In genomic region chr5:36737765-36738164, GRCm38 (mm10) we compare ENCODE assay signal across 20 mouse cellular contexts. TPM values are rescaled to one million over a fixed set of nuclear protein-coding genes. Genes with fewer than 3 reads are reported as not detected.
DNase-seq lines count a peak whose midpoint lies in the region; ATAC-seq and TF ChIP-seq lines count a peak whose summit lies in the region.
"Had no signal": no experiment of that assay in that cellular context is flagged by ENCODE, and none has a peak within 500 bp of the region (broad histone marks: within the 10 kb centered on the region; RNA-seq: fewer than 3 reads in every experiment).

No protein-coding gene starts in this region.

- no peak for TF ChIP-seq POLR2A in myocyte (IDR thresholded peaks at IDR 0.05; ENCODE audit: insufficient read length, low read depth)

- H3K4me3 ChIP-seq in heart, embryonic 10.5 days: no peak overlapping the region
- no peak overlapping the region for H3K4me3 ChIP-seq in heart, embryonic 11.5 days (ENCODE audit: low read depth, low read length)
- no peak overlapping the region for H3K4me3 ChIP-seq in liver, embryonic 14.5 days (ENCODE audit: insufficient read depth in 1 of 2, low read depth in 2 of 2, low read length in 2 of 2)
- no peak overlapping the region for H3K4me3 ChIP-seq in liver, postnatal 0 days (ENCODE audit: low read depth, low read length)
- no peak overlapping the region for H3K4me3 ChIP-seq in myocyte
- H3K4me3 ChIP-seq: embryonic facial prominence, embryonic 15.5 days; forebrain, embryonic 15.5 days; kidney, embryonic 15.5 days; left cerebral cortex, adult 2 months; lung, embryonic 15.5 days had no signal

- TF ChIP-seq CTCF in liver, embryonic 14.5 days (IDR thresholded peaks at IDR 0.05; ENCODE audit: low read depth): no peak
- no peak for TF ChIP-seq CTCF in liver, postnatal 0 days (IDR thresholded peaks at IDR 0.05; ENCODE audit: low read depth)

- no peak overlapping the region for H3K9ac ChIP-seq in heart, embryonic 11.5 days (ENCODE audit: low read depth, low read length)
- H3K9ac ChIP-seq in liver, embryonic 14.5 days (replicated peaks): peak overlapping the region; percentile 50
- H3K9ac ChIP-seq in liver, postnatal 0 days (replicated peaks): no peak overlapping the region
- H3K9ac ChIP-seq: embryonic facial prominence, embryonic 15.5 days; forebrain, embryonic 15.5 days; kidney, embryonic 15.5 days; lung, embryonic 15.5 days had no signal

- 63% methylated on average over 4 of the region's 4 CpGs for WGBS in heart, embryonic 10.5 days
- 57% methylated on average over 4 of the region's 4 CpGs for WGBS in heart, embryonic 11.5 days (ENCODE audit: insufficient replicate concordance)
- 60% methylated on average over 4 of the region's 4 CpGs for WGBS in liver, embryonic 14.5 days (ENCODE audit: insufficient replicate concordance)
- 70% methylated on average over 4 of the region's 4 CpGs for WGBS in liver, postnatal 0 days (ENCODE audit: insufficient replicate concordance)

- ATAC-seq in heart, embryonic 11.5 days (replicated peaks; ENCODE audit: insufficient number of reproducible peaks, low FRiP score, low TSS enrichment): no peak
- no peak for ATAC-seq in liver, embryonic 14.5 days (ENCODE audit: insufficient read depth)
- no peak for ATAC-seq in liver, postnatal 0 days
- ATAC-seq: forebrain, embryonic 15.5 days; intestine, postnatal 0 days had no signal

- 0 out of 2 replicates have a peak overlapping the region, but pooled peaks have one; percentile 6 for H3K27ac ChIP-seq in heart, embryonic 10.5 days
- no peak overlapping the region for H3K27ac ChIP-seq in heart, embryonic 11.5 days (ENCODE audit: low read depth, low read length)
- H3K27ac ChIP-seq in liver, embryonic 14.5 days: peak overlapping the region; percentile 63
- H3K27ac ChIP-seq in liver, postnatal 0 days (ENCODE audit: low read depth): no peak overlapping the region
- H3K27ac ChIP-seq: embryonic facial prominence, embryonic 15.5 days; forebrain, embryonic 15.5 days; kidney, embryonic 15.5 days; left cerebral cortex, adult 2 months; lung, embryonic 15.5 days had no signal

- DNase-seq in heart, embryonic 10.5 days (ENCODE audit: low spot score): no peak
- DNase-seq in liver, embryonic 14.5 days (ENCODE audit: low read depth in 3 of 3, low spot score in 3 of 3): no peak
- DNase-seq in liver, postnatal 0 days: no peak
- peak; percentile 60 for DNase-seq in R1 (ENCODE audit: low read depth, low spot score)
- no peak for DNase-seq in right cerebral cortex, postnatal 36 days (ENCODE audit: low spot score in 2 of 2)
- DNase-seq: adrenal gland, adult 2 months; gastrocnemius, postnatal 25 days; kidney, postnatal 4 days; layer of hippocampus, adult 9-11 months; lung, postnatal 36 days; thymus, adult 18-20 months; thymus, postnatal 36 days had no signal

- H3K27me3 ChIP-seq in heart, embryonic 10.5 days (ENCODE audit: insufficient read depth, poor library complexity, severe bottlenecking): no peaks in the 10 kb centered on the region
- no peaks in the 10 kb centered on the region for H3K27me3 ChIP-seq in heart, embryonic 11.5 days (ENCODE audit: control insufficient read depth, insufficient read depth, low read length)
- no peaks in the 10 kb centered on the region for H3K27me3 ChIP-seq in liver, embryonic 14.5 days (ENCODE audit: control insufficient read depth, insufficient read depth, low read length)
- H3K27me3 ChIP-seq in liver, postnatal 0 days (ENCODE audit: insufficient read depth, low read length): no peaks in the 10 kb centered on the region
- no peaks in the 10 kb centered on the region for H3K27me3 ChIP-seq in myocyte (ENCODE audit: control insufficient read depth, insufficient read depth, insufficient read length)
- H3K27me3 ChIP-seq: embryonic facial prominence, embryonic 15.5 days; forebrain, embryonic 15.5 days; kidney, embryonic 15.5 days had no signal

- no peak overlapping the region for H3ac ChIP-seq in myocyte (ENCODE audit: control insufficient read depth, insufficient read length)

- H3K9me3 ChIP-seq in heart, embryonic 10.5 days: no peaks in the 10 kb centered on the region
- no peaks in the 10 kb centered on the region for H3K9me3 ChIP-seq in heart, embryonic 11.5 days (replicated peaks; ENCODE audit: control insufficient read depth, low read length)
- H3K9me3 ChIP-seq in liver, embryonic 14.5 days (ENCODE audit: control insufficient read depth, low read length): no peaks in the 10 kb centered on the region
- H3K9me3 ChIP-seq in liver, postnatal 0 days (ENCODE audit: low read length): no peaks in the 10 kb centered on the region
- H3K9me3 ChIP-seq: embryonic facial prominence, embryonic 15.5 days; forebrain, embryonic 15.5 days; kidney, embryonic 15.5 days; lung, embryonic 15.5 days had no signal

- no peaks in the 10 kb centered on the region for H3K79me2 ChIP-seq in myocyte (ENCODE audit: control insufficient read depth, insufficient read depth)

- H3K4me1 ChIP-seq in heart, embryonic 10.5 days: peaks cover 30% of the 10 kb centered on the region
- peaks cover 19% of the 10 kb centered on the region for H3K4me1 ChIP-seq in heart, embryonic 11.5 days (ENCODE audit: control insufficient read depth, insufficient read depth, low read length)
- peaks cover 60 to 67% of the 10 kb centered on the region in 2 experiments for H3K4me1 ChIP-seq in liver, embryonic 14.5 days (replicated peaks; ENCODE audit: control insufficient read depth in 2 of 2, insufficient read depth in 2 of 2, low read length in 1 of 2)
- H3K4me1 ChIP-seq in liver, postnatal 0 days (ENCODE audit: insufficient read depth): peaks cover 32% of the 10 kb centered on the region
- H3K4me1 ChIP-seq: embryonic facial prominence, embryonic 15.5 days; forebrain, embryonic 15.5 days; lung, embryonic 15.5 days had no signal

- no peaks in the 10 kb centered on the region for H3K36me3 ChIP-seq in heart, embryonic 10.5 days
- no peaks in the 10 kb centered on the region for H3K36me3 ChIP-seq in heart, embryonic 11.5 days (ENCODE audit: control insufficient read depth, insufficient read depth, low read length)
- H3K36me3 ChIP-seq in liver, embryonic 14.5 days (replicated peaks; ENCODE audit: control insufficient read depth, insufficient read depth, low read depth): no peaks in the 10 kb centered on the region
- H3K36me3 ChIP-seq in liver, postnatal 0 days (replicated peaks; ENCODE audit: insufficient read depth, low read length): no peaks in the 10 kb centered on the region
- no peaks in the 10 kb centered on the region for H3K36me3 ChIP-seq in myocyte (ENCODE audit: control insufficient read depth, insufficient read depth)
- H3K36me3 ChIP-seq: embryonic facial prominence, embryonic 15.5 days; forebrain, embryonic 15.5 days; kidney, embryonic 15.5 days; lung, embryonic 15.5 days had no signal

- TF ChIP-seq EP300 in liver, embryonic 14.5 days (IDR thresholded peaks at IDR 0.05; ENCODE audit: low read depth): no peak
- TF ChIP-seq EP300 in liver, postnatal 0 days (IDR thresholded peaks at IDR 0.05; ENCODE audit: low read depth): no peak

- H3K4me2 ChIP-seq in heart, embryonic 11.5 days: no peak overlapping the region
- peak overlapping the region; percentile 31 for H3K4me2 ChIP-seq in liver, embryonic 14.5 days (ENCODE audit: low read depth)
- H3K4me2 ChIP-seq in liver, postnatal 0 days (ENCODE audit: low read depth, low read length): no peak overlapping the region
- H3K4me2 ChIP-seq in myocyte (ENCODE audit: low read depth): no peak overlapping the region
- H3K4me2 ChIP-seq: embryonic facial prominence, embryonic 15.5 days; forebrain, embryonic 15.5 days; kidney, embryonic 15.5 days; lung, embryonic 15.5 days had no signal

TF ChIP-seq in myocyte, 11 proteins besides CTCF, POLR2A, EP300 and RAD21:
- TF ChIP-seq MAX (IDR thresholded peaks at IDR 0.05; ENCODE audit: low read depth) (no peak), E2F4 (IDR thresholded peaks at IDR 0.05; ENCODE audit: insufficient read depth) (no peak), CEBPB (IDR thresholded peaks at IDR 0.05; ENCODE audit: insufficient read depth, poor library complexity, severe bottlenecking) (no peak), REST (IDR thresholded peaks at IDR 0.05; ENCODE audit: insufficient read depth, insufficient read length) (peak; percentile 56), MYOD1 (IDR thresholded peaks at IDR 0.05; ENCODE audit: control insufficient read depth in 1 of 3, insufficient read length in 2 of 3, low read depth in 2 of 3) (no peak), POLR2AphosphoS2 (IDR thresholded peaks at IDR 0.05; ENCODE audit: insufficient read length, low read depth) (no peak)

RNA-seq across cellular contexts. Expression of gene Bloc1s4, which starts 10.7 kb away (rescaled TPM):
- 19.5 and 27.1 TPM in 2 replicates for polyA plus RNA-seq in heart, embryonic 10.5 days (2016; fragmentation: Nextera tagmentation; extraction: Ambion mirVana)
- 20.0 and 20.1 TPM in 2 replicates for polyA plus RNA-seq in heart, embryonic 11.5 days (2014; fragmentation: Nextera tagmentation; extraction: Ambion mirVana)
- 10.6 and 10.9 TPM in 2 replicates for polyA plus RNA-seq in liver, embryonic 14.5 days (2012; rRNA removed)
- polyA plus RNA-seq in liver, embryonic 14.5 days (2014; fragmentation: Nextera tagmentation; extraction: Ambion mirVana): 11.9 and 14.4 TPM in 2 replicates
- polyA plus RNA-seq in liver, postnatal 0 days (2015; fragmentation: Nextera tagmentation; extraction: Ambion mirVana): 14.6 and 17.9 TPM in 2 replicates
- polyA plus RNA-seq in myocyte (2012; fragmentation: generic; extraction: Trizol): 20.3 TPM

RNA-seq across cellular contexts. Expression of gene D5Ertd579e, which starts 41.9 kb away (rescaled TPM):
- polyA plus RNA-seq in heart, embryonic 10.5 days (2016; fragmentation: Nextera tagmentation; extraction: Ambion mirVana): 25.5 and 33.7 TPM in 2 replicates
- 27.8 and 32.0 TPM in 2 replicates for polyA plus RNA-seq in heart, embryonic 11.5 days (2014; fragmentation: Nextera tagmentation; extraction: Ambion mirVana)
- 13.9 and 16.2 TPM in 2 replicates for polyA plus RNA-seq in liver, embryonic 14.5 days (2012; rRNA removed)
- polyA plus RNA-seq in liver, embryonic 14.5 days (2014; fragmentation: Nextera tagmentation; extraction: Ambion mirVana): 22.7 and 24.1 TPM in 2 replicates
- polyA plus RNA-seq in liver, postnatal 0 days (2015; fragmentation: Nextera tagmentation; extraction: Ambion mirVana): 15.9 and 18.5 TPM in 2 replicates
- 12.3 TPM for polyA plus RNA-seq in myocyte (2012; fragmentation: generic; extraction: Trizol)

RNA-seq across cellular contexts. Expression of gene Mrfap1, which starts 58.8 kb away (rescaled TPM):
- 366 and 466 TPM in 2 replicates for polyA plus RNA-seq in heart, embryonic 10.5 days (2016; fragmentation: Nextera tagmentation; extraction: Ambion mirVana)
- polyA plus RNA-seq in heart, embryonic 11.5 days (2014; fragmentation: Nextera tagmentation; extraction: Ambion mirVana): 420 and 433 TPM in 2 replicates
- 57.9 and 68.4 TPM in 2 replicates for polyA plus RNA-seq in liver, embryonic 14.5 days (2012; rRNA removed)
- 156 and 172 TPM in 2 replicates for polyA plus RNA-seq in liver, embryonic 14.5 days (2014; fragmentation: Nextera tagmentation; extraction: Ambion mirVana)
- polyA plus RNA-seq in liver, postnatal 0 days (2015; fragmentation: Nextera tagmentation; extraction: Ambion mirVana): 153 and 164 TPM in 2 replicates
- polyA plus RNA-seq in myocyte (2012; fragmentation: generic; extraction: Trizol): 263 TPM

Comparison
In these comparisons a context has a peak if more than half of its experiments do, and no peak if none do; other contexts are left out.
1. H3K27ac ChIP-seq: peak in heart, embryonic 10.5 days (single experiment) and liver, embryonic 14.5 days (single experiment); none in heart, embryonic 11.5 days (single experiment) and liver, postnatal 0 days (single experiment).